Mouse (Mus musculus): Measurements from ENCODE around the gene Tmem30c. TPM values are rescaled to one million over a fixed set of nuclear protein-coding genes. Genes with fewer than 3 reads are reported as not detected.

The Tmem30c gene
- polyA plus RNA-seq, 1 experiment from 2014 or later = 0.06 TPM

- no peaks in the 10 kb centered on the region for H3K27me3 ChIP-seq (replicated peaks; ENCODE audit: low read depth, poor library complexity, severe bottlenecking)
- WGBS = 69% methylated on average over 8 of the region's 8 CpGs
- no peak for DNase-seq (ENCODE audit: low spot score)
Measured at GRCm38 (mm10) chr16:57281417-57281816, 11.2 kb downstream of the Tmem30c start.

GRCm38 (mm10) chr16:57280221-57281217, 12.1 kb downstream of the Tmem30c start:
- Histone ChIP-seq H3K27me3 (replicated peaks; ENCODE audit: low read depth, poor library complexity, severe bottlenecking) (no peaks in the 10 kb centered on the region), H3K27ac (replicated peaks) (no peak overlapping the region), H3K36me3 (replicated peaks) (no peaks in the 10 kb centered on the region), H3K9me3 (peaks cover 8% of the 10 kb centered on the region; the same call in 1 of the 2 replicates), H3K4me1 (no peaks in the 10 kb centered on the region), H3K4me3 (no peak overlapping the region)
- 94% methylated on average over 31 of the region's 31 CpGs for WGBS
- no peak for DNase-seq (ENCODE audit: low spot score)

More at GRCm38 (mm10) chr16:57281417-57281816, 11.2 kb downstream of the Tmem30c start:
- Histone ChIP-seq H3K4me1 (no peaks in the 10 kb centered on the region), H3K27ac (replicated peaks) (no peak overlapping the region), H3K9me3 (peaks cover 8% of the 10 kb centered on the region; the same call in 1 of the 2 replicates), H3K36me3 (replicated peaks) (no peaks in the 10 kb centered on the region), H3K4me3 (no peak overlapping the region)

GRCm38 (mm10) chr16:57278976-57279626, 13.6 kb downstream of the Tmem30c start:
- H3K9me3 ChIP-seq = peaks cover 6% of the 10 kb centered on the region; the same call in 1 of the 2 replicates
- no peaks in the 10 kb centered on the region for H3K36me3 ChIP-seq (replicated peaks)
- H3K4me1 ChIP-seq = no peaks in the 10 kb centered on the region
- no peak overlapping the region for H3K4me3 ChIP-seq
- 88% methylated on average over 12 of the region's 12 CpGs for WGBS
- no peaks in the 10 kb centered on the region for H3K27me3 ChIP-seq (replicated peaks; ENCODE audit: low read depth, poor library complexity, severe bottlenecking)
- H3K27ac ChIP-seq (replicated peaks) = no peak overlapping the region
- DNase-seq (ENCODE audit: low spot score) = no peak

GRCm38 (mm10) chr16:57269751-57270150, 22.9 kb downstream of the Tmem30c start:
- no peaks in the 10 kb centered on the region for H3K27me3 ChIP-seq (replicated peaks; ENCODE audit: low read depth, poor library complexity, severe bottlenecking)
- H3K36me3 ChIP-seq (replicated peaks) = no peaks in the 10 kb centered on the region
- no peaks in the 10 kb centered on the region for H3K9me3 ChIP-seq
- no peak for DNase-seq (ENCODE audit: low spot score)
- H3K27ac ChIP-seq (replicated peaks) = no peak overlapping the region
- WGBS = 92% methylated on average over 13 of the region's 13 CpGs
- H3K4me1 ChIP-seq = no peaks in the 10 kb centered on the region
- H3K4me3 ChIP-seq = no peak overlapping the region

- H3K4me3 ChIP-seq = no peak overlapping the region
- no peaks in the 10 kb centered on the region for H3K36me3 ChIP-seq (replicated peaks)
- WGBS = 89% methylated on average over 14 of the region's 14 CpGs
- H3K27ac ChIP-seq (replicated peaks) = no peak overlapping the region
- no peak for DNase-seq (ENCODE audit: low spot score)
- H3K27me3 ChIP-seq (replicated peaks; ENCODE audit: low read depth, poor library complexity, severe bottlenecking) = no peaks in the 10 kb centered on the region
- no peaks in the 10 kb centered on the region for H3K9me3 ChIP-seq
- no peaks in the 10 kb centered on the region for H3K4me1 ChIP-seq
Measured at GRCm38 (mm10) chr16:57268058-57268841, 24.4 kb downstream of the Tmem30c start.

GRCm38 (mm10) chr16:57267068-57267467, 25.6 kb downstream of the Tmem30c start:
- Histone ChIP-seq H3K36me3 (replicated peaks) (no peaks in the 10 kb centered on the region), H3K4me3 (no peak overlapping the region), H3K9me3 (no peaks in the 10 kb centered on the region), H3K27ac (replicated peaks) (no peak overlapping the region), H3K27me3 (replicated peaks; ENCODE audit: low read depth, poor library complexity, severe bottlenecking) (no peaks in the 10 kb centered on the region), H3K4me1 (no peaks in the 10 kb centered on the region)
- WGBS = 17% methylated on average over 1 of the region's 1 CpGs
- DNase-seq (ENCODE audit: low spot score) = no peak

- Histone ChIP-seq H3K36me3 (replicated peaks) (no peaks in the 10 kb centered on the region; the same call in 1 of the 2 replicates), H3K27me3 (replicated peaks; ENCODE audit: low read depth, poor library complexity, severe bottlenecking) (no peaks in the 10 kb centered on the region), H3K27ac (replicated peaks) (no peak overlapping the region), H3K4me1 (peaks cover 6% of the 10 kb centered on the region; the same call in 1 of the 2 replicates), H3K9me3 (0 out of 2 replicates have a peak, but pooled peaks cover 5% of the 10 kb centered on the region), H3K4me3 (no peak overlapping the region)
- 90% methylated on average over 10 of the region's 10 CpGs for WGBS
- DNase-seq (ENCODE audit: low spot score) = no peak
Measured at GRCm38 (mm10) chr16:57260152-57260551, 32.5 kb downstream of the Tmem30c start.

GRCm38 (mm10) chr16:57259356-57260083, 33.1 kb downstream of the Tmem30c start:
- Histone ChIP-seq H3K27me3 (replicated peaks; ENCODE audit: low read depth, poor library complexity, severe bottlenecking) (no peaks in the 10 kb centered on the region), H3K4me3 (no peak overlapping the region), H3K27ac (replicated peaks) (no peak overlapping the region), H3K36me3 (replicated peaks) (no peaks in the 10 kb centered on the region; the same call in 1 of the 2 replicates), H3K9me3 (0 out of 2 replicates have a peak, but pooled peaks cover 5% of the 10 kb centered on the region), H3K4me1 (peaks cover 6% of the 10 kb centered on the region; the same call in 1 of the 2 replicates)
- WGBS = 91% methylated on average over 13 of the region's 13 CpGs
- no peak for DNase-seq (ENCODE audit: low spot score)

- no peaks in the 10 kb centered on the region for H3K4me1 ChIP-seq
- WGBS = 61% methylated on average over 7 of the region's 7 CpGs
- no peak overlapping the region for H3K4me3 ChIP-seq
- H3K9me3 ChIP-seq = 0 out of 2 replicates have a peak, but pooled peaks cover 5% of the 10 kb centered on the region
- no peaks in the 10 kb centered on the region; the same call in 1 of the 2 replicates for H3K36me3 ChIP-seq (replicated peaks)
- no peaks in the 10 kb centered on the region for H3K27me3 ChIP-seq (replicated peaks; ENCODE audit: low read depth, poor library complexity, severe bottlenecking)
- no peak overlapping the region for H3K27ac ChIP-seq (replicated peaks)
- no peak for DNase-seq (ENCODE audit: low spot score)
Measured at GRCm38 (mm10) chr16:57251589-57252421, 40.9 kb downstream of the Tmem30c start.

GRCm38 (mm10) chr16:57250991-57251390, 41.7 kb downstream of the Tmem30c start:
- no peaks in the 10 kb centered on the region for H3K9me3 ChIP-seq
- 84% methylated on average over 4 of the region's 4 CpGs for WGBS
- H3K27me3 ChIP-seq (replicated peaks; ENCODE audit: low read depth, poor library complexity, severe bottlenecking) = no peaks in the 10 kb centered on the region
- H3K27ac ChIP-seq (replicated peaks) = no peak overlapping the region
- no peak overlapping the region for H3K4me3 ChIP-seq
- no peak for DNase-seq (ENCODE audit: low spot score)
- H3K4me1 ChIP-seq = no peaks in the 10 kb centered on the region
- no peaks in the 10 kb centered on the region for H3K36me3 ChIP-seq (replicated peaks)

GRCm38 (mm10) chr16:57247464-57247863, 45.2 kb downstream of the Tmem30c start:
- H3K27ac ChIP-seq (replicated peaks) = no peak overlapping the region
- no peak overlapping the region for H3K4me3 ChIP-seq
- DNase-seq (ENCODE audit: low spot score) = no peak
- no peaks in the 10 kb centered on the region for H3K36me3 ChIP-seq (replicated peaks)
- H3K9me3 ChIP-seq = no peaks in the 10 kb centered on the region
- no peaks in the 10 kb centered on the region for H3K27me3 ChIP-seq (replicated peaks; ENCODE audit: low read depth, poor library complexity, severe bottlenecking)
- WGBS = 90% methylated on average over 4 of the region's 4 CpGs
- H3K4me1 ChIP-seq = peaks cover 6% of the 10 kb centered on the region; the same call in 1 of the 2 replicates

All from embryonic facial prominence, embryonic 10.5 days (tissue).